Mouse (Mus musculus): ENCODE measurements around the gene Gm5725. TPM values are rescaled to one million over a fixed set of nuclear protein-coding genes. Genes with fewer than 3 reads are reported as not detected.
"Not testable (repeated sequence)": the region's sequence is repeated elsewhere in the genome, so short reads cannot be mapped to it uniquely, and the experiment has no call there.

Gm5725 gene
- polyA plus RNA-seq (2015; fragmentation: Nextera tagmentation; extraction: Ambion mirVana) = not detected in 2 replicates

DNA sequence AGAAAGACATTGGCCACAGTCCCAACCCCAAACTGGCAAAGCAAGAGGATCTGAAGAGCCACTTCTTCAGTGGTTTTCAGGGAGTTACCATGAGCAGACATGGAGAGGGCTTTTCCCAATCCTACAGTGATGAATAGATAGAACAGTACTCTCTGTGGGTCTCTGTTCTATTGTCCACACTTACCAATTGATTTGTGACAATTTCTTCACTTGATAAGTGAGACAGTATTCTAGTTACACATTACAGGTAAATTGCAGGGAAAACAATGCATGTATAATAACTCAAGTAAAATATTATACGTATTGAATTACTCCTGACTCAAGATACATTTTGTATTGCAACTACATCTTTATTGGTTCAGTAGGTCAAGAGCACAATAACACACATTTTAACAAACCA, at the start of gene Gm5725:
Gm5725 (minus strand) TSS at position 101 of the 400 bp plus-strand sequence.
- ATAC-seq; H3K27me3 ChIP-seq; H3K9me3 ChIP-seq; H3K4me2 ChIP-seq (replicated peaks); H3K4me3 ChIP-seq (replicated peaks); H3K27ac ChIP-seq; H3K36me3 ChIP-seq; H3K4me1 ChIP-seq (replicated peaks); H3K9ac ChIP-seq (replicated peaks): not testable (repeated sequence)
- no CpG with 5 or more reads among the region's 1 CpGs for WGBS

DNA sequence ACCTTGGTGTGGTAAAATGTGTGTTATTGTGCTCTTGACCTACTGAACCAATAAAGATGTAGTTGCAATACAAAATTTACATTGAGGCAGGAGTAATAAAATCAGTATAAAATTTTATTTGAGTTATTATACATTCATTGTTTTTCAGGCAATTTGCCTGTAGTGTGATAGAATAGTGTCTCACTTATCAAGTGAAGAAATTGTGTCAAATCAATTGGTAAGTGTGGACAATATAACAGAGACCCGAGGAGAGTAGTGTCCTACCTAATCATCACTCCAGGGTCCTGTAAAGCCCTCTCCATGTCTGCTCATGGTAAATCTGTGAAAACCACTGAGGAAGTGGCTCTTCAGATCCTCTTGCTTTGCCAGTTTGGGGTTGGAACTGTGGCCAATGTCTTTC, 12.0 kb downstream of the Gm5725 start, which contains the start of gene Vmn1r135:
Vmn1r135 (plus strand) TSS at position 301 of the 400 bp plus-strand sequence.
- WGBS = no CpG with 5 or more reads among the region's 1 CpGs
- not testable (repeated sequence) for H3K4me2 ChIP-seq (replicated peaks); H3K36me3 ChIP-seq; H3K4me3 ChIP-seq (replicated peaks); H3K4me1 ChIP-seq (replicated peaks); H3K9me3 ChIP-seq; H3K27me3 ChIP-seq; H3K9ac ChIP-seq (replicated peaks); ATAC-seq; H3K27ac ChIP-seq

DNA sequence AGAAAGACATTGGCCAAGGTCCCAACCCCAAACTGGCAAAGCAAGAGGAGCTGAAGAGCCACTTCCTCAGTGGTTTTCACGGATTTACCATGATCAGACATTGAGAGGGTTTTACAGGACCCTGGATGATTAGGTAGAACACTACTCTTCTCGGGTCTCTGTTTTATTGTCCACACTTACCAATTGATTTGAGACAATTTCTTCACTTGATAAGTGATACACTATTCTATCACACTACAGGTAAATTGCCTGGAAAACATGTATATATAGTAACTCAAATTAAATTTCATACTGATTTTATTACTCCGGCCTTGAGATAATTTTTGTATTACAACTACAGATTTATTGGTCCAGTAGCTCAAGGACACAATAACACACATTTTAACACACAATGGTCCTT, 47.4 kb downstream of the Gm5725 start, which contains the start of gene Gm4177:
Gm4177 (minus strand) TSS at position 101 of the 400 bp plus-strand sequence.
- H3K9ac ChIP-seq (replicated peaks); H3K36me3 ChIP-seq: not testable (repeated sequence)
- WGBS = no CpG with 5 or more reads among the region's 3 CpGs

More for the DNA sequence above, 47.4 kb downstream of the Gm5725 start, which contains the start of gene Gm4177:
- not testable (repeated sequence) for H3K4me3 ChIP-seq (replicated peaks); H3K27me3 ChIP-seq; H3K4me2 ChIP-seq (replicated peaks); H3K9me3 ChIP-seq; H3K27ac ChIP-seq; H3K4me1 ChIP-seq (replicated peaks); ATAC-seq

Other genes starting within 250 kb of the Gm5725 start
- not detected in 2 replicates for gene Vmn1r132, start 230.2 kb downstream of the Gm5725 start, polyA plus RNA-seq (2015; fragmentation: Nextera tagmentation; extraction: Ambion mirVana)
- not detected in 2 replicates for gene Gm4175, start 82.8 kb downstream of the Gm5725 start, polyA plus RNA-seq (2015; fragmentation: Nextera tagmentation; extraction: Ambion mirVana)
- not detected in 2 replicates for gene Gm4177, start 47.5 kb downstream of the Gm5725 start, polyA plus RNA-seq (2015; fragmentation: Nextera tagmentation; extraction: Ambion mirVana)
- gene Vmn1r135, start 11.9 kb downstream of the Gm5725 start, polyA plus RNA-seq (2015; fragmentation: Nextera tagmentation; extraction: Ambion mirVana) = not detected in 2 replicates
- gene Gm5891, start 77.0 kb upstream of the Gm5725 start, polyA plus RNA-seq (2015; fragmentation: Nextera tagmentation; extraction: Ambion mirVana) = not detected in 2 replicates
- not detected in 2 replicates for gene Vmn1r137, start 150.3 kb upstream of the Gm5725 start, polyA plus RNA-seq (2015; fragmentation: Nextera tagmentation; extraction: Ambion mirVana)
- not detected in 2 replicates for gene Vmn1r138, start 184.6 kb upstream of the Gm5725 start, polyA plus RNA-seq (2015; fragmentation: Nextera tagmentation; extraction: Ambion mirVana)
- not detected in 2 replicates for gene Gm6176, start 212.0 kb upstream of the Gm5725 start, polyA plus RNA-seq (2015; fragmentation: Nextera tagmentation; extraction: Ambion mirVana)
- gene Vmn1r139, start 224.8 kb upstream of the Gm5725 start, polyA plus RNA-seq (2015; fragmentation: Nextera tagmentation; extraction: Ambion mirVana) = not detected in 2 replicates

Measured in midbrain, embryonic 13.5 days (tissue).